Mouse (Mus musculus): ENCODE results near the gene Mcpt2. TPM values are rescaled to one million over a fixed set of nuclear protein-coding genes. Genes with fewer than 3 reads are reported as not detected.
"Not testable (repeated sequence)": the region's sequence is repeated elsewhere in the genome, so short reads cannot be mapped to it uniquely, and the experiment has no call there.

Mcpt2 gene
- polyA plus RNA-seq (2015; fragmentation: Nextera tagmentation; extraction: Ambion mirVana) = not detected in 2 replicates

DNA sequence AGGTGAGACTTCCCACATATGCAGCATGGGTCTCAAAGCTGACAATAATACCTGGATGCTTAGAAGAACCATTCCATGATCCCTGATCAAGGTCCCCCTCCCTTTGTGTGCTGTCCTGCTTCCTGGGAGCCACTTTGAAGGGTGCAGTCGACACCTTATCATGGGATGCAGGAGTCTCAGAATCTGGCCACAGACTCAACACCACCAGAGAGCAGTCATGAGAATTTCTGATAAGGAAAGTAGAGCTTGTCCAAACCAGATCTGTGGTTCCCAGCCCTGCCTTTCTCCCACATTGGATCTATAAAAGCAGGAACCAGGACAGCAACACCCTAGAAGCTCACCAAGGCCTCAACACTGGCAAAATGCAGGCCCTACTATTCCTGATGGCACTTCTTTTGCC is at the start of gene Mcpt2:
Gene Mcpt2 (plus strand): TSS at position 250 of the 400 bp plus-strand sequence.
- not testable (repeated sequence) for ATAC-seq (ENCODE audit: borderline replicate concordance, extremely low read depth, low FRiP score, low TSS enrichment); H3K27ac ChIP-seq; H3K4me3 ChIP-seq; H3K36me3 ChIP-seq; H3K9me3 ChIP-seq; H3K4me1 ChIP-seq; H3K27me3 ChIP-seq; H3K4me2 ChIP-seq; H3K9ac ChIP-seq
- WGBS = 73% methylated on average over 1 of the region's 1 CpGs

DNA sequence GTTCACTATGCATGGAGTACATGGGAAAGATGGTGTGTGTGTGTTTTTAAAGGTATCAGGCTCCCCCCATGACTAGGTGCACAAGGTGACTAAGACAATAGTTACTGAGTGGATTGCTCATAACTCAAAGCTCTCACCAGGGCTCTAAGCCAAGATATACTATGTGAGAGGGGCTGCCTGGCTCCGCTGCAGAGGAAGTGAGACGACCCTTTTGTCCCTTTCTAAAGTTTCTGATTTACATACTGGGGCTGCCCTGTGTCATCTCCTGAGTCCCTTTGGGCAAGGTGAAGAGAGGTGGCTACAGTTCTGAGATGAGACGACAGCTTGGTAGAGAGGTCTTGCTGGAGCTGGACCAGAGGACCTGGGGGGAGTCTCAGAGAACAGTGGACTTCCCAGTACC is 28.7 kb upstream of the Mcpt2 start:
- WGBS = 55% methylated on average over 3 of the region's 3 CpGs
- H3K27ac ChIP-seq = no peak overlapping the region
- H3K27me3 ChIP-seq = no peaks in the 10 kb centered on the region
- ATAC-seq (ENCODE audit: borderline replicate concordance, extremely low read depth, low FRiP score, low TSS enrichment) = no peak
- H3K4me2 ChIP-seq = no peak overlapping the region
- H3K4me3 ChIP-seq = no peak overlapping the region
- H3K4me1 ChIP-seq = no peaks in the 10 kb centered on the region
- H3K9ac ChIP-seq = no peak overlapping the region
- H3K36me3 ChIP-seq = no peaks in the 10 kb centered on the region
- H3K9me3 ChIP-seq = no peaks in the 10 kb centered on the region

GRCm38 (mm10) chr14:56013924-56014323 is 27.9 kb upstream of the Mcpt2 start:
- no peaks in the 10 kb centered on the region for H3K4me1 ChIP-seq
- H3K4me2 ChIP-seq = no peak overlapping the region
- 91% methylated on average over 2 of the region's 2 CpGs for WGBS
- ATAC-seq (ENCODE audit: borderline replicate concordance, extremely low read depth, low FRiP score, low TSS enrichment) = no peak
- no peak overlapping the region for H3K9ac ChIP-seq
- H3K36me3 ChIP-seq = no peaks in the 10 kb centered on the region
- no peaks in the 10 kb centered on the region for H3K27me3 ChIP-seq
- H3K9me3 ChIP-seq = no peaks in the 10 kb centered on the region
- no peak overlapping the region for H3K4me3 ChIP-seq
- no peak overlapping the region for H3K27ac ChIP-seq

- not testable (repeated sequence) for H3K36me3 ChIP-seq; H3K4me2 ChIP-seq; H3K9me3 ChIP-seq; H3K4me1 ChIP-seq; H3K9ac ChIP-seq; H3K4me3 ChIP-seq; H3K27me3 ChIP-seq; ATAC-seq (ENCODE audit: borderline replicate concordance, extremely low read depth, low FRiP score, low TSS enrichment); H3K27ac ChIP-seq
- 68% methylated on average over 3 of the region's 3 CpGs for WGBS
Measured at GRCm38 (mm10) chr14:56017671-56018070, 24.2 kb upstream of the Mcpt2 start, which contains the start of gene Mcpt1. Gene Mcpt1, plus strand, starts transcription at chr14:56017971.

DNA sequence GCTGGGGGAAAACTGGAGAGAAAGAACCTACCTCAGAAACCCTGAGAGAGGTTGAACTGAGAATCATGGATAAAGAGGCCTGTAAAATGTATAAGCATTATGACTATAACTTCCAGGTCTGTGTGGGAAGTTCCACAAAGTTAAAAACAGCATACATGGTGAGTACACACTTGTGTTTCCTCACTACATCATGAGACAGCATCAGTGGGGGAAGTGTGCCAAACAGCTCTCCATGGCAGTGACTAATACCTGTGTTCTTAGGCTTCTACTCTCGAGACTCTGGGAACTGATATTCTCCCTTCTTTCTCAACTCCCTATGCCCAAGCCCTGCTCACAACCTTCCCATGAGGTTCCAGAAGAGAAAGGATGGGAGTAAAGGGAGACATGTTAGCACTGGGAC is 22.4 kb upstream of the Mcpt2 start:
- Histone ChIP-seq H3K4me2 (no peak overlapping the region), H3K9ac (no peak overlapping the region), H3K36me3 (no peaks in the 10 kb centered on the region), H3K4me3 (no peak overlapping the region), H3K9me3 (no peaks in the 10 kb centered on the region), H3K27me3 (no peaks in the 10 kb centered on the region), H3K27ac (no peak overlapping the region), H3K4me1 (no peaks in the 10 kb centered on the region)
- whole genome bisulfite sequencing = 41% methylated on average over 1 of the region's 1 CpGs
- ATAC-seq (ENCODE audit: borderline replicate concordance, extremely low read depth, low FRiP score, low TSS enrichment) = no peak

GRCm38 (mm10) chr14:56021305-56021704 is 20.5 kb upstream of the Mcpt2 start:
- H3K36me3 ChIP-seq; H3K4me3 ChIP-seq; H3K4me2 ChIP-seq; H3K9me3 ChIP-seq; ATAC-seq (ENCODE audit: borderline replicate concordance, extremely low read depth, low FRiP score, low TSS enrichment); H3K9ac ChIP-seq; H3K4me1 ChIP-seq; H3K27ac ChIP-seq; H3K27me3 ChIP-seq: not testable (repeated sequence)
- 60% methylated on average over 4 of the region's 4 CpGs for WGBS

- not testable (repeated sequence) for H3K4me1 ChIP-seq, H3K27me3 ChIP-seq
- 71% methylated on average over 3 of the region's 3 CpGs for WGBS
Measured at GRCm38 (mm10) chr14:56030395-56030794, 11.4 kb upstream of the Mcpt2 start, which contains the start of gene Mcpt9. Gene Mcpt9, minus strand, starts transcription at chr14:56030495.

GRCm38 (mm10) chr14:56034433-56034832 is 7.4 kb upstream of the Mcpt2 start:
- 41% methylated on average over 2 of the region's 2 CpGs for WGBS

More at GRCm38 (mm10) chr14:56030395-56030794, 11.4 kb upstream of the Mcpt2 start, which contains the start of gene Mcpt9:
- H3K36me3 ChIP-seq; H3K4me3 ChIP-seq; H3K9ac ChIP-seq; H3K9me3 ChIP-seq; H3K27ac ChIP-seq; ATAC-seq (ENCODE audit: borderline replicate concordance, extremely low read depth, low FRiP score, low TSS enrichment); H3K4me2 ChIP-seq: not testable (repeated sequence)

GRCm38 (mm10) chr14:56055408-56055807 is 13.6 kb downstream of the Mcpt2 start:
- 57% methylated on average over 3 of the region's 3 CpGs for WGBS
- no peak for ATAC-seq (ENCODE audit: borderline replicate concordance, extremely low read depth, low FRiP score, low TSS enrichment)
- H3K9ac ChIP-seq = no peak overlapping the region
- no peak overlapping the region for H3K4me2 ChIP-seq
- H3K27ac ChIP-seq = no peak overlapping the region
- no peaks in the 10 kb centered on the region for H3K36me3 ChIP-seq
- H3K9me3 ChIP-seq = no peaks in the 10 kb centered on the region
- no peak overlapping the region for H3K4me3 ChIP-seq
- H3K4me1 ChIP-seq = no peaks in the 10 kb centered on the region
- no peaks in the 10 kb centered on the region for H3K27me3 ChIP-seq

More at GRCm38 (mm10) chr14:56034433-56034832, 7.4 kb upstream of the Mcpt2 start:
- Histone ChIP-seq H3K4me2 (no peak overlapping the region), H3K4me3 (no peak overlapping the region), H3K4me1 (no peaks in the 10 kb centered on the region), H3K36me3 (no peaks in the 10 kb centered on the region), H3K9ac (no peak overlapping the region), H3K27ac (no peak overlapping the region), H3K9me3 (no peaks in the 10 kb centered on the region), H3K27me3 (no peaks in the 10 kb centered on the region)
- no peak for ATAC-seq (ENCODE audit: borderline replicate concordance, extremely low read depth, low FRiP score, low TSS enrichment)

DNA sequence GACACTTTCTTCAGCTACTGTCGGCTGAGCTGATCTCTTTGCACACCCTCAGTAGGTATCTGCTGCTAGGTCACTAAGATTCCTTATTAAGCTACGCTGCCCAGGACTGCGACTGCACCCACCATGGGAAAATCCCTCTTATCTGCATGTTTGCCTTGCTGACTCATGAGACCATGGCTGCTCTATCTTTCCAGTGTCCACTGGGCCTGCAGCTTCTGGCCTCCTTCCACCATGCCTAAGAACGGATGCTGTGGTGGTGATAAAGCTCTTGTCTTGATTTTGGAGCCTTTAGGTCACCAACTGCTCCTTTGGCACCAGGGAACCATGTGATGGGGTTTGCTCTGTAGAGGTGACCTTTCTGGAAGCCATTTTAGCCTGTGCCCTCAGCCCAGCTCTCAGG is 15.9 kb downstream of the Mcpt2 start:
- Histone ChIP-seq H3K4me3 (no peak overlapping the region), H3K27me3 (no peaks in the 10 kb centered on the region), H3K4me1 (no peaks in the 10 kb centered on the region), H3K36me3 (no peaks in the 10 kb centered on the region), H3K4me2 (no peak overlapping the region), H3K9ac (no peak overlapping the region), H3K9me3 (no peaks in the 10 kb centered on the region), H3K27ac (no peak overlapping the region)
- WGBS = 73% methylated on average over 4 of the region's 4 CpGs
- ATAC-seq (ENCODE audit: borderline replicate concordance, extremely low read depth, low FRiP score, low TSS enrichment) = no peak

DNA sequence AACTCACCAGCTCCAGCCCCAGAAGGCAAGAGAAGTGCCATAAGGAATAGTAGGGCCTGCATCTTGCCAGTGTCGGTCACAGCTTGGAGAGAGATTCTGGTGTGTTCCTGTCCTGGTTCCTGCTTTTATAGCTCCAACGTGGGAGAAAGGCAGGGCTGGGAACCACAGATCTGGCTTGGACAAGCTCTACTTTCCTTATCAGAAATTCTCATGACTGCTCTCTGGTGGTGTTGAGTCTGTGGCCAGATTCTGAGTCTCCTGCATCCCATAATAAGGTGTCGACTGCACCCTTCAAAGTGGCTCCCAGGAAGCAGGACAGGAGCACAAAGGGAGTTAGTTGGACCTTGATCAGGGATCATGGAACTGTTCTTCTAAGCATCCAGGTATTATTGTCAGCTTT is 20.4 kb downstream of the Mcpt2 start, which contains the start of gene Mcpt4:
Gene Mcpt4 (minus strand): TSS at position 101 of the 400 bp plus-strand sequence.
- not testable (repeated sequence) for H3K9me3 ChIP-seq; ATAC-seq (ENCODE audit: borderline replicate concordance, extremely low read depth, low FRiP score, low TSS enrichment); H3K4me2 ChIP-seq; H3K36me3 ChIP-seq; H3K27me3 ChIP-seq; H3K27ac ChIP-seq; H3K4me1 ChIP-seq; H3K4me3 ChIP-seq; H3K9ac ChIP-seq
- 71% methylated on average over 3 of the region's 3 CpGs for WGBS

DNA sequence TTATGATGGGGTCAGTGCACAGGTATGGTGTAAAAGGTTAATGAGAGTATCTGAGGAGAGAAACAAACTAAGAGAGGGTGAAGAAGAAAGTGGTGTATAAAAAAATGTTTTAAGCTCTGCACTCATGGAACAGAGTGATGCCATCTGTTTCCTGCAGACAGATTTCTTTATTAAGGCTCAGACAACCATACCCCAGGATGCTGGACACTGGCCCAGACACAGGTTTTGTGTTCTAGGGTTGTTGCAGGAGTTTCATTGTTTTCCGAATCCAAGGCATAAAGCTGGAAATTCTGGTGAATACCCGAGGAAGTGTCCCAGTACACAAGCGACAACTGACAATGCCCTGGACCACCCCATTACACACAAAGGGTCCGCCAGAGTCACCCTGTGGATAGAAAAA is 40.2 kb downstream of the Mcpt2 start:
- WGBS = 83% methylated on average over 4 of the region's 4 CpGs
- Histone ChIP-seq H3K27ac (no peak overlapping the region), H3K4me2 (no peak overlapping the region), H3K36me3 (no peaks in the 10 kb centered on the region), H3K27me3 (no peaks in the 10 kb centered on the region), H3K9ac (no peak overlapping the region), H3K4me1 (no peaks in the 10 kb centered on the region), H3K9me3 (no peaks in the 10 kb centered on the region), H3K4me3 (no peak overlapping the region)
- no peak for ATAC-seq (ENCODE audit: borderline replicate concordance, extremely low read depth, low FRiP score, low TSS enrichment)

GRCm38 (mm10) chr14:56085167-56085566 is 43.3 kb downstream of the Mcpt2 start, which contains the start of gene Mcpt8:
Gene Mcpt8, minus strand, starts transcription at chr14:56085273.
- no peaks in the 10 kb centered on the region for H3K9me3 ChIP-seq
- H3K36me3 ChIP-seq = no peaks in the 10 kb centered on the region
- ATAC-seq (ENCODE audit: borderline replicate concordance, extremely low read depth, low FRiP score, low TSS enrichment) = no peak
- no peak within 1 kb of the TSS for H3K27ac ChIP-seq
- H3K4me2 ChIP-seq = no peak within 1 kb of the TSS
- no peak within 1 kb of the TSS for H3K4me3 ChIP-seq
- no peak within 1 kb of the TSS for H3K9ac ChIP-seq
- WGBS = 98% methylated on average over 2 of the region's 2 CpGs
- H3K27me3 ChIP-seq = no peaks in the 10 kb centered on the region
- H3K4me1 ChIP-seq = no peaks in the 10 kb centered on the region

Data from lung, embryonic 15.5 days (tissue).